In genomic region chr12:112798716-112799115, GRCm38 (mm10) we compare ENCODE assay signal across 25 mouse cellular contexts. TPM values are rescaled to one million over a fixed set of nuclear protein-coding genes. Genes with fewer than 3 reads are reported as not detected.
DNase-seq lines count a peak whose midpoint lies in the region; ATAC-seq and TF ChIP-seq lines count a peak whose summit lies in the region.
"Had no signal": no experiment of that assay in that cellular context is flagged by ENCODE, and none has a peak within 500 bp of the region (broad histone marks: within the 10 kb centered on the region; RNA-seq: fewer than 3 reads in every experiment).

No protein-coding gene starts in this region.

- peaks cover 41% of the 10 kb centered on the region for H3K27me3 ChIP-seq in embryonic facial prominence, embryonic 13.5 days
- H3K27me3 ChIP-seq in embryonic facial prominence, embryonic 10.5 days (replicated peaks; ENCODE audit: low read depth, poor library complexity, severe bottlenecking), result peaks cover 71% of the 10 kb centered on the region
- no peaks in the 10 kb centered on the region for H3K27me3 ChIP-seq in CH12.LX (replicated peaks)
- peaks cover 9% of the 10 kb centered on the region; the same call in 1 of the 2 replicates for H3K27me3 ChIP-seq in intestine, embryonic 16.5 days (replicated peaks; ENCODE audit: control insufficient read depth, insufficient read depth, low read length)
- peaks cover 14% of the 10 kb centered on the region for H3K27me3 ChIP-seq in stomach, embryonic 16.5 days (ENCODE audit: control insufficient read depth, insufficient read depth, low read length)
- H3K27me3 ChIP-seq: Patski had no signal

- WGBS in embryonic facial prominence, embryonic 13.5 days, result 61% methylated on average over 5 of the region's 5 CpGs
- WGBS in embryonic facial prominence, embryonic 10.5 days, result 78% methylated on average over 5 of the region's 5 CpGs
- 62% methylated on average over 5 of the region's 5 CpGs for WGBS in intestine, embryonic 16.5 days
- 41% methylated on average over 5 of the region's 5 CpGs for WGBS in stomach, embryonic 16.5 days

- TF ChIP-seq RAD21 in CH12.LX (IDR thresholded peaks at IDR 0.05; ENCODE audit: low read depth, low read length), result no peak

- H3K27ac ChIP-seq in embryonic facial prominence, embryonic 13.5 days, result no peak overlapping the region
- no peak overlapping the region for H3K27ac ChIP-seq in embryonic facial prominence, embryonic 10.5 days (replicated peaks)
- H3K27ac ChIP-seq in CH12.LX (ENCODE audit: insufficient read depth, low read depth), result peak overlapping the region; percentile 49
- peak overlapping the region; percentile 57; the same call in 1 of the 2 replicates for H3K27ac ChIP-seq in intestine, embryonic 16.5 days (ENCODE audit: low read length)
- peak overlapping the region; percentile 68 for H3K27ac ChIP-seq in stomach, embryonic 16.5 days (ENCODE audit: low read length)
- H3K27ac ChIP-seq: hindbrain, embryonic 10.5 days; limb, embryonic 12.5 days; liver, embryonic 13.5 days; midbrain, embryonic 13.5 days had no signal

- in situ Hi-C loops in CH12.LX (cut with MboI; ENCODE audit: low pct_ligation_motif_present, low pct_unique_long_range_greater_than_20kb, low sequenced_read_pairs), result loop anchor here (5.0 kb wide), 1 partner anchor 41 kb away; no protein-coding TSS in a partner anchor

- no peak for TF ChIP-seq POLR2A in CH12.LX (IDR thresholded peaks at IDR 0.05; ENCODE audit: low read depth, low read length)

- H3K79me2 ChIP-seq in CH12.LX (replicated peaks; ENCODE audit: control insufficient read depth, extremely low read depth, insufficient read depth, poor library complexity, severe bottlenecking), result peaks cover 7% of the 10 kb centered on the region; the same call in 1 of the 2 replicates

- DNase-seq in embryonic facial prominence, embryonic 10.5 days (ENCODE audit: low spot score), result no peak
- DNase-seq in CH12.LX (ENCODE audit: extremely low read depth), result no peak
- DNase-seq in thymus, postnatal 14 days, result no peak
- no peak for DNase-seq in adrenal gland, postnatal 4 days (ENCODE audit: low spot score in 2 of 2)
- DNase-seq: adrenal gland, postnatal 10 days; cerebellum, adult 11-12 months; heart, postnatal 14 days; kidney, adult 11 months; liver, embryonic 13.5 days; lung, adult 18-20 months; right cerebral cortex, postnatal 25 days had no signal

- TF ChIP-seq CTCF in CH12.LX (conservative IDR thresholded peaks at IDR 0.05 in 1 of 2, IDR thresholded peaks at IDR 0.05 in 1 of 2; ENCODE audit: low read depth in 2 of 2, low read length in 2 of 2), result no peak

- ATAC-seq in embryonic facial prominence, embryonic 13.5 days (ENCODE audit: insufficient number of reproducible peaks, insufficient read depth, low FRiP score, low TSS enrichment, low read depth), result no peak
- ATAC-seq in intestine, embryonic 16.5 days, result no peak
- no peak for ATAC-seq in stomach, embryonic 16.5 days (ENCODE audit: insufficient read depth, low FRiP score)
- ATAC-seq: forebrain, embryonic 14.5 days; hindbrain, embryonic 16.5 days; midbrain, embryonic 13.5 days had no signal

- no peak for TF ChIP-seq EP300 in CH12.LX (IDR thresholded peaks at IDR 0.05; ENCODE audit: low read length)

- no peaks in the 10 kb centered on the region for H3K36me3 ChIP-seq in embryonic facial prominence, embryonic 13.5 days
- H3K36me3 ChIP-seq in embryonic facial prominence, embryonic 10.5 days (replicated peaks), result no peaks in the 10 kb centered on the region
- no peaks in the 10 kb centered on the region for H3K36me3 ChIP-seq in CH12.LX (replicated peaks in 1 of 2; ENCODE audit: control insufficient read depth in 1 of 2, insufficient read depth in 1 of 2, low read length in 1 of 2)
- H3K36me3 ChIP-seq in intestine, embryonic 16.5 days (ENCODE audit: control insufficient read depth, insufficient read depth, low read length), result no peaks in the 10 kb centered on the region
- H3K36me3 ChIP-seq in stomach, embryonic 16.5 days (ENCODE audit: control insufficient read depth, insufficient read depth, low read length), result no peaks in the 10 kb centered on the region
- H3K36me3 ChIP-seq: G1E; hindbrain, embryonic 10.5 days; limb, embryonic 12.5 days; liver, embryonic 13.5 days; midbrain, embryonic 13.5 days; neural tube, embryonic 15.5 days had no signal

- H3K9ac ChIP-seq in embryonic facial prominence, embryonic 13.5 days, result 0 out of 2 replicates have a peak overlapping the region, but pooled peaks have one; percentile 27
- no peak overlapping the region for H3K9ac ChIP-seq in CH12.LX (ENCODE audit: insufficient read depth, low read depth)
- no peak overlapping the region for H3K9ac ChIP-seq in intestine, embryonic 16.5 days (ENCODE audit: low read depth, low read length)
- H3K9ac ChIP-seq in stomach, embryonic 16.5 days (ENCODE audit: low read length), result 0 out of 2 replicates have a peak overlapping the region, but pooled peaks have one; percentile 9
- H3K9ac ChIP-seq: limb, embryonic 12.5 days; liver, embryonic 13.5 days; midbrain, embryonic 13.5 days; neural tube, embryonic 15.5 days had no signal

- no peak overlapping the region for H3K4me2 ChIP-seq in embryonic facial prominence, embryonic 13.5 days
- H3K4me2 ChIP-seq in CH12.LX (ENCODE audit: insufficient read depth, low read depth, poor library complexity, severe bottlenecking), result no peak overlapping the region
- no peak overlapping the region for H3K4me2 ChIP-seq in intestine, embryonic 16.5 days (ENCODE audit: low read depth, low read length)
- no peak overlapping the region for H3K4me2 ChIP-seq in stomach, embryonic 16.5 days (ENCODE audit: low read depth, low read length)
- H3K4me2 ChIP-seq: limb, embryonic 12.5 days; liver, embryonic 13.5 days; midbrain, embryonic 13.5 days; neural tube, embryonic 15.5 days had no signal

- H3K4me3 ChIP-seq in embryonic facial prominence, embryonic 13.5 days, result no peak overlapping the region
- H3K4me3 ChIP-seq in embryonic facial prominence, embryonic 10.5 days, result no peak overlapping the region
- no peak overlapping the region for H3K4me3 ChIP-seq in CH12.LX (replicated peaks in 1 of 3; ENCODE audit: low read depth in 2 of 3, low read length in 2 of 3, poor library complexity in 1 of 3)
- no peak overlapping the region for H3K4me3 ChIP-seq in intestine, embryonic 16.5 days (ENCODE audit: low read length)
- H3K4me3 ChIP-seq in stomach, embryonic 16.5 days (replicated peaks; ENCODE audit: low read length), result no peak overlapping the region
- H3K4me3 ChIP-seq: hindbrain, embryonic 10.5 days; limb, embryonic 12.5 days; liver, embryonic 13.5 days; megakaryocyte, embryonic 14.5 days; midbrain, embryonic 13.5 days; neural tube, embryonic 15.5 days had no signal

- dilution Hi-C loops in CH12.LX (cut with MboI; ENCODE audit: extremely low pct_ligation_motif_present, extremely low pct_unique_long_range_greater_than_20kb, low sequenced_read_pairs), result no loop called here

- H3K4me1 ChIP-seq in embryonic facial prominence, embryonic 13.5 days, result peaks cover 68% of the 10 kb centered on the region
- H3K4me1 ChIP-seq in embryonic facial prominence, embryonic 10.5 days, result peaks cover 65% of the 10 kb centered on the region
- H3K4me1 ChIP-seq in CH12.LX (ENCODE audit: control insufficient read depth in 1 of 2, insufficient read depth in 2 of 2), result peaks cover 34 to 71% of the 10 kb centered on the region in 2 experiments
- peaks cover 61% of the 10 kb centered on the region for H3K4me1 ChIP-seq in intestine, embryonic 16.5 days (ENCODE audit: control insufficient read depth, insufficient read depth, low read length)
- peaks cover 76% of the 10 kb centered on the region for H3K4me1 ChIP-seq in stomach, embryonic 16.5 days (ENCODE audit: control insufficient read depth, insufficient read depth, low read length)

- no peaks in the 10 kb centered on the region for H3K9me3 ChIP-seq in embryonic facial prominence, embryonic 13.5 days
- no peaks in the 10 kb centered on the region for H3K9me3 ChIP-seq in embryonic facial prominence, embryonic 10.5 days
- no peaks in the 10 kb centered on the region for H3K9me3 ChIP-seq in CH12.LX (replicated peaks; ENCODE audit: low read length)
- no peaks in the 10 kb centered on the region for H3K9me3 ChIP-seq in intestine, embryonic 16.5 days (ENCODE audit: control insufficient read depth, low read length)
- H3K9me3 ChIP-seq in stomach, embryonic 16.5 days (replicated peaks; ENCODE audit: control insufficient read depth, low read length), result no peaks in the 10 kb centered on the region
- H3K9me3 ChIP-seq: G1E; hindbrain, embryonic 10.5 days; limb, embryonic 12.5 days; liver, embryonic 13.5 days; megakaryocyte, embryonic 14.5 days; midbrain, embryonic 13.5 days; neural tube, embryonic 15.5 days had no signal

RNA-seq across cellular contexts. Expression of gene Ahnak2, which starts 3.7 kb away (rescaled TPM):
- polyA plus RNA-seq in embryonic facial prominence, embryonic 13.5 days (2015; fragmentation: Nextera tagmentation; extraction: Ambion mirVana), result 0.95 and 1.2 TPM in 2 replicates
- polyA plus RNA-seq in embryonic facial prominence, embryonic 10.5 days (2016; fragmentation: Nextera tagmentation; extraction: Ambion mirVana), result 0.04 and 0.20 TPM in 2 replicates
- total RNA-seq in CH12.LX (2012; rRNA removed) (16.2 and 27.7 TPM in 2 replicates), CH12.LX (2014; rRNA removed) (2.0 and 3.1 TPM in 2 replicates)
- polyA plus RNA-seq in CH12.LX (2012; ENCODE audit: insufficient read length, low read depth), result 14.4 and 14.6 TPM in 2 replicates
- polyA plus RNA-seq in intestine, embryonic 16.5 days (2015; fragmentation: Nextera tagmentation; extraction: Ambion mirVana), result 2.3 and 2.8 TPM in 2 replicates
- 4.9 and 5.4 TPM in 2 replicates for polyA plus RNA-seq in stomach, embryonic 16.5 days (2015; fragmentation: Nextera tagmentation; extraction: Ambion mirVana)
- total RNA-seq in adrenal gland, postnatal 4 days (2021), result 10 to 100 TPM in 1 of 2 experiments, 1 to 10 TPM in 1; 9.8 to 12.0 TPM
- total RNA-seq: common myeloid progenitor, adult 5-6 weeks had no signal

RNA-seq across cellular contexts. Expression of gene Clba1, which starts 10.0 kb away (rescaled TPM):
- 8.3 and 9.8 TPM in 2 replicates for polyA plus RNA-seq in embryonic facial prominence, embryonic 13.5 days (2015; fragmentation: Nextera tagmentation; extraction: Ambion mirVana)
- 9.3 and 10.1 TPM in 2 replicates for polyA plus RNA-seq in embryonic facial prominence, embryonic 10.5 days (2016; fragmentation: Nextera tagmentation; extraction: Ambion mirVana)
- total RNA-seq in CH12.LX (2012; rRNA removed), result 3.1 and 3.5 TPM in 2 replicates
- total RNA-seq in CH12.LX (2014; rRNA removed), result 2.5 TPM in 2 replicates
- polyA plus RNA-seq in CH12.LX (2012; ENCODE audit: insufficient read length, low read depth), result 3.0 and 3.5 TPM in 2 replicates
- polyA plus RNA-seq in intestine, embryonic 16.5 days (2015; fragmentation: Nextera tagmentation; extraction: Ambion mirVana), result 3.4 and 4.1 TPM in 2 replicates
- polyA plus RNA-seq in stomach, embryonic 16.5 days (2015; fragmentation: Nextera tagmentation; extraction: Ambion mirVana), result 5.8 and 6.9 TPM in 2 replicates
- 1 to 10 TPM; 8.2 to 10.0 TPM for total RNA-seq in adrenal gland, postnatal 4 days (2021)

RNA-seq across cellular contexts. Expression of gene Cdca4, which starts 30.5 kb away (rescaled TPM):
- polyA plus RNA-seq in embryonic facial prominence, embryonic 13.5 days (2015; fragmentation: Nextera tagmentation; extraction: Ambion mirVana), result 139 and 147 TPM in 2 replicates
- polyA plus RNA-seq in embryonic facial prominence, embryonic 10.5 days (2016; fragmentation: Nextera tagmentation; extraction: Ambion mirVana), result 180 and 183 TPM in 2 replicates
- 78.0 and 90.6 TPM in 2 replicates for total RNA-seq in CH12.LX (2012; rRNA removed)
- 111 and 128 TPM in 2 replicates for total RNA-seq in CH12.LX (2014; rRNA removed)
- 68.3 and 78.0 TPM in 2 replicates for polyA plus RNA-seq in CH12.LX (2012; ENCODE audit: insufficient read length, low read depth)
- polyA plus RNA-seq in intestine, embryonic 16.5 days (2015; fragmentation: Nextera tagmentation; extraction: Ambion mirVana), result 69.2 and 79.6 TPM in 2 replicates
- 87.7 and 87.9 TPM in 2 replicates for polyA plus RNA-seq in stomach, embryonic 16.5 days (2015; fragmentation: Nextera tagmentation; extraction: Ambion mirVana)
- 10 to 100 TPM; 31.1 to 32.5 TPM for total RNA-seq in adrenal gland, postnatal 4 days (2021)

RNA-seq across cellular contexts. Expression of gene Pld4, which starts 38.3 kb away (rescaled TPM):
- 6.1 and 7.3 TPM in 2 replicates for polyA plus RNA-seq in embryonic facial prominence, embryonic 13.5 days (2015; fragmentation: Nextera tagmentation; extraction: Ambion mirVana)
- 3.9 and 4.6 TPM in 2 replicates for polyA plus RNA-seq in embryonic facial prominence, embryonic 10.5 days (2016; fragmentation: Nextera tagmentation; extraction: Ambion mirVana)
- total RNA-seq in CH12.LX (2012; rRNA removed) (149 and 155 TPM in 2 replicates), CH12.LX (2014; rRNA removed) (112 and 117 TPM in 2 replicates)
- polyA plus RNA-seq in CH12.LX (2012; ENCODE audit: insufficient read length, low read depth), result 196 and 226 TPM in 2 replicates
- polyA plus RNA-seq in intestine, embryonic 16.5 days (2015; fragmentation: Nextera tagmentation; extraction: Ambion mirVana), result 12.2 and 13.0 TPM in 2 replicates
- polyA plus RNA-seq in stomach, embryonic 16.5 days (2015; fragmentation: Nextera tagmentation; extraction: Ambion mirVana), result 13.7 and 17.1 TPM in 2 replicates
- 10 to 100 TPM; 11.8 to 15.2 TPM for total RNA-seq in adrenal gland, postnatal 4 days (2021)
- polyA plus RNA-seq: C2C12 had no signal

Comparison
In these comparisons a context has a peak if more than half of its experiments do, and no peak if none do; other contexts are left out.
1. H3K27ac ChIP-seq: peak in CH12.LX (single experiment), intestine, embryonic 16.5 days (single experiment) and stomach, embryonic 16.5 days (single experiment); none in embryonic facial prominence, embryonic 13.5 days (single experiment) and embryonic facial prominence, embryonic 10.5 days (single experiment).
2. H3K9ac ChIP-seq: peak in embryonic facial prominence, embryonic 13.5 days (single experiment) and stomach, embryonic 16.5 days (single experiment); none in CH12.LX (single experiment) and intestine, embryonic 16.5 days (single experiment).